Mouse (Mus musculus) kidney, postnatal 0 days (tissue): ENCODE data around the gene Hsp90ab1. TPM values are rescaled to one million over a fixed set of nuclear protein-coding genes. Genes with fewer than 3 reads are reported as not detected.

ENCODE experiments used
- ATAC-seq: fragments of 200-750 bp; cut with Nextera tagmentation; replicated peaks from 2 replicates; pipeline ENCODE4 v1.8.0; 2017; ENCODE audit warnings: low read depth, moderate number of reproducible peaks, moderate TSS enrichment, moderate library complexity; ENCODE audit not compliant: low FRiP score
- DNase-seq: peaks from one replicate; pipeline ENCODE4 v3.0.0-alpha.2; 2016; ENCODE audit warnings: low spot score
- H3K27ac ChIP-seq: fragments of 300-500 bp; sonication (generic); 2 replicates; pipeline ENCODE4 v1.5.1; 2014; ENCODE audit warnings: mild to moderate bottlenecking
- H3K27me3 ChIP-seq: fragments of 300-500 bp; sonication (generic); 2 replicates; pipeline ENCODE4 v1.6.1; 2014; ENCODE audit warnings: low read length, mixed read lengths; ENCODE audit not compliant: insufficient read depth
- H3K36me3 ChIP-seq: fragments of 300-500 bp; sonication (generic); 2 replicates; pipeline ENCODE4 v1.6.1; 2014; ENCODE audit warnings: low read length, mixed read lengths; ENCODE audit not compliant: insufficient read depth
- H3K4me1 ChIP-seq: fragments of 300-500 bp; sonication (generic); replicated peaks from 2 replicates; pipeline ENCODE4 v1.6.1; 2014; ENCODE audit warnings: antibody characterized with exemption, low read length, mixed read lengths; ENCODE audit not compliant: insufficient read depth
- H3K4me2 ChIP-seq: fragments of 300-500 bp; sonication (generic); 2 replicates; pipeline ENCODE4 v1.6.1; 2014; ENCODE audit warnings: mild to moderate bottlenecking, low read length, moderate library complexity, mixed read lengths
- H3K4me3 ChIP-seq: fragments of 300-500 bp; sonication (generic); replicated peaks from 2 replicates; pipeline ENCODE4 v1.5.1; 2014; ENCODE audit warnings: low read depth, low read length
- H3K9ac ChIP-seq: fragments of 300-500 bp; sonication (generic); 2 replicates; pipeline ENCODE4 v1.6.1; 2014; ENCODE audit warnings: low read depth, low read length
- H3K9me3 ChIP-seq: fragments of 300-500 bp; sonication (generic); replicated peaks from 2 replicates; pipeline ENCODE4 v1.6.1; 2016; ENCODE audit warnings: low read length, inconsistent platforms, mixed read lengths
- CTCF ChIP-seq: IDR thresholded peaks from 2 replicates; pipeline ENCODE4 v1.5.1; 2016; ENCODE audit warnings: antibody characterized with exemption, low read depth, mild to moderate bottlenecking, moderate library complexity
- WGBS: fragments of 180-500 bp; shearing (Covaris S2); extraction: QIAGEN DNeasy Blood & Tissue Kit; methylation state at CpG from one replicate; pipeline ENCODE4 v1.1.7; 2014; 5-methylcytosine and 5-hydroxymethylcytosine counted together
- polyA plus RNA-seq: library from polyadenylated mRNA; unstranded; fragments of >200 nt; fragmentation: Nextera tagmentation; extraction: Ambion mirVana; gene quantifications from 2 replicates; pipeline ENCODE4 v1.2.1, GENCODE M21; 2015

The Hsp90ab1 gene
- polyA plus RNA-seq, 1 experiment from 2014 or later = 1,330 TPM

DNA sequence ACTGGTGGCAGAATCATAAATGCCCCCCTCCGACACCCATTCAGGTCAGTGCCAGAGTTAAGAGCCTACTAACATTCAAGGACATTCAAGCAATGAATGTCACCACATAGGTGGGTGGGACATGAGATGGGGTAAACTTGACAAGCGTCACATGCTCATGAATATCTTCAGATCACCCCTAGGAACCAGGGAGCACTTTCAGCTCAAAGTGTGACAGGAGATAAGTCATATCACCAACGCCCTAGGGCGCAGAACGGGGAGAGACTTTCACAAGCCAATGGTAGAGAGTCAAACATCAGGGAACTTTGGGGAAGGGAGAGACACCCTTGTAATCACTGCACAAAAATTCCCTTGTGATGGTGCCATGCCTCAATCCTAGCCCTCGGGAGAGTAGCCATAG is 9.1 kb upstream of the Hsp90ab1 start:
- DNase-seq = no peak
- H3K4me1 ChIP-seq = peaks cover 21% of the 10 kb centered on the region
- no peaks in the 10 kb centered on the region for H3K9me3 ChIP-seq
- no peak overlapping the region for H3K4me2 ChIP-seq
- H3K27me3 ChIP-seq = no peaks in the 10 kb centered on the region
- WGBS = 94% methylated on average over 6 of the region's 6 CpGs
- no peak for TF ChIP-seq CTCF
- no peak overlapping the region for H3K9ac ChIP-seq
- ATAC-seq = no peak
- no peak overlapping the region for H3K4me3 ChIP-seq
- no peak overlapping the region for H3K27ac ChIP-seq
- no peaks in the 10 kb centered on the region for H3K36me3 ChIP-seq

- Histone ChIP-seq H3K9me3 (no peaks in the 10 kb centered on the region), H3K36me3 (no peaks in the 10 kb centered on the region), H3K9ac (no peak overlapping the region), H3K27ac (peak overlapping the region; percentile 73), H3K4me1 (peaks cover 21% of the 10 kb centered on the region), H3K4me3 (no peak overlapping the region), H3K4me2 (no peak overlapping the region), H3K27me3 (no peaks in the 10 kb centered on the region)
- peak; percentile 93 for DNase-seq
- 0 out of 2 replicates have a peak, but pooled peaks have one; percentile 15 for ATAC-seq
- peak; percentile 97 for TF ChIP-seq CTCF
- 8% methylated on average over 2 of the region's 2 CpGs for WGBS
Measured at GRCm38 (mm10) chr17:45581567-45581983, 8.5 kb upstream of the Hsp90ab1 start.

DNA sequence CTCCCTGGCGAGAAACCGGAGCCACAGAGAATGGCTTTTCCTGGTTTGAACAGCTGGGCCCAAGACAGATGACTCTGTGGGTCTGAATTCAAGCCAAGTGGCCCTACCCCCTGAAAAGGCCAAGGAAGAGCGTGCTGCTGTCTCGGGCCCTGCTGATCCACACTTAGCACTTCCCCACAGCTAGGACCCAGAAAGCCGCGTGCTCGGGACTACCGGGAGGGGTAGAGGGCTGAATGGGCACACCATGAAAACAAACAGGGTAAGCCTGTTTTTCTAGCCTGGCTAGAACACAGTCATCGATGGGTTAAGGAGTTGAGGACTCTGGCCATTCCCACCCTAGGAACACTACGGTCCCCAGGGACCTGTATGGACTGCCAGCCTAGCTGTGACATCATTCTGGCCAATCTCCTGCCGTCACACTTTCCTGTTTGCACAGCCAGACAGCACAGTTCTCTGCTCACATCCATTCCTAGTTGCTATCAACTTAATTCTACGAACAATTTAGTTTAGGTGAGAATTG is 7.9 kb upstream of the Hsp90ab1 start:
- H3K4me3 ChIP-seq = no peak overlapping the region
- 35% methylated on average over 12 of the region's 12 CpGs for WGBS
- H3K4me1 ChIP-seq = peaks cover 19% of the 10 kb centered on the region
- no peak for TF ChIP-seq CTCF
- ATAC-seq (peak; percentile 15; the same call in 1 of the 2 replicates), DNase-seq (peak; percentile 47)
- no peaks in the 10 kb centered on the region for H3K27me3 ChIP-seq
- H3K27ac ChIP-seq = peak overlapping the region; percentile 73
- H3K4me2 ChIP-seq = 0 out of 2 replicates have a peak overlapping the region, but pooled peaks have one; percentile 21
- no peak overlapping the region for H3K9ac ChIP-seq
- no peaks in the 10 kb centered on the region for H3K9me3 ChIP-seq
- no peaks in the 10 kb centered on the region for H3K36me3 ChIP-seq

- TF ChIP-seq CTCF = no peak
- 56% methylated on average over 4 of the region's 4 CpGs for WGBS
- Histone ChIP-seq H3K9me3 (no peaks in the 10 kb centered on the region), H3K27ac (peak overlapping the region; percentile 54), H3K4me1 (peaks cover 13% of the 10 kb centered on the region), H3K36me3 (no peaks in the 10 kb centered on the region), H3K4me3 (no peak overlapping the region), H3K9ac (no peak overlapping the region), H3K4me2 (no peak overlapping the region), H3K27me3 (no peaks in the 10 kb centered on the region)
- ATAC-seq = peak; percentile 57
- no peak for DNase-seq
Measured at GRCm38 (mm10) chr17:45579554-45579953, 6.5 kb upstream of the Hsp90ab1 start.

GRCm38 (mm10) chr17:45578843-45579242 is 5.8 kb upstream of the Hsp90ab1 start:
- WGBS = 80% methylated on average over 7 of the region's 7 CpGs
- Histone ChIP-seq H3K4me3 (no peak overlapping the region), H3K4me1 (peaks cover 14% of the 10 kb centered on the region; the same call in 1 of the 2 replicates), H3K27me3 (no peaks in the 10 kb centered on the region), H3K36me3 (no peaks in the 10 kb centered on the region), H3K9me3 (no peaks in the 10 kb centered on the region), H3K9ac (no peak overlapping the region), H3K4me2 (no peak overlapping the region), H3K27ac (peak overlapping the region; percentile 54)
- DNase-seq (no peak), ATAC-seq (no peak)
- TF ChIP-seq CTCF = peak; percentile 69

GRCm38 (mm10) chr17:45578242-45578641 is 5.2 kb upstream of the Hsp90ab1 start:
- Histone ChIP-seq H3K9ac (no peak overlapping the region), H3K4me1 (peaks cover 14% of the 10 kb centered on the region; the same call in 1 of the 2 replicates), H3K27me3 (no peaks in the 10 kb centered on the region), H3K9me3 (no peaks in the 10 kb centered on the region), H3K4me2 (no peak overlapping the region), H3K27ac (peak overlapping the region; percentile 54), H3K4me3 (no peak overlapping the region), H3K36me3 (no peaks in the 10 kb centered on the region)
- ATAC-seq (no peak), DNase-seq (no peak)
- no peak for TF ChIP-seq CTCF
- WGBS = 55% methylated on average over 5 of the region's 5 CpGs
